Mouse (Mus musculus): ENCODE measurements around the gene Col9a1.

Gene Col9a1

DNA sequence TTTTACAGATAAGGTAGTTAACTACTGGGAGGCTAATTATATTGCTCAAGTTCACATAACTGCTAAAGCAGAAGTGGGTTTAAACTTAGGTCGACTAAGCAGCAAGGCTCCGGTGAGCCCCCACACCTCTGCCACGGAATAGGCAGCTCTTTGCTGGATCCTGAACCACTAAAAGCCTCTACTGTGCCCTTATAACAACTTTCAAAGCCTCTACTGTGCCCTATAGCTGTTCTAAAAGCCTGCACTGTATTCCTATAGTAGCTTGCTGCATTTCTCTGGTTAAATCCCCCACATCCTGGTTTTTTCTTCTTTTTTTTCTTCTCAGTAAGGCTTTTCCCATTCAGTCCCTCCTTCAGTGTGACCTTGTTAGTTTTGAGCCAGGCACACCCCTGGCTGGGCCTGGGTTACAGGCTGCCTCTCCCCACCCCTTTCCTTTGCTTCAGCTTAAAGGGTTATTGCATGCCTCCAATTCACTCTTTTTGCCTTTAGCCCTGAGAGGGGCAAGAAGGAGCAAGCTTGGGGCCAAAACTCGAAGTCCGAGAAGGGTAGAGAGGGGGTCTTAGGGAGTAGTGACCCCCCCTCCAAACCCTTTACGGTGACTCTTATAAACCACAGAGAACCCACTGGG is at the start of gene Col9a1:
Col9a1 (plus strand) TSS at position 387 of the 628 bp plus-strand sequence.
- DNase-seq (ENCODE audit: extremely low read depth, insufficient read length, low spot score), result no peak

DNA sequence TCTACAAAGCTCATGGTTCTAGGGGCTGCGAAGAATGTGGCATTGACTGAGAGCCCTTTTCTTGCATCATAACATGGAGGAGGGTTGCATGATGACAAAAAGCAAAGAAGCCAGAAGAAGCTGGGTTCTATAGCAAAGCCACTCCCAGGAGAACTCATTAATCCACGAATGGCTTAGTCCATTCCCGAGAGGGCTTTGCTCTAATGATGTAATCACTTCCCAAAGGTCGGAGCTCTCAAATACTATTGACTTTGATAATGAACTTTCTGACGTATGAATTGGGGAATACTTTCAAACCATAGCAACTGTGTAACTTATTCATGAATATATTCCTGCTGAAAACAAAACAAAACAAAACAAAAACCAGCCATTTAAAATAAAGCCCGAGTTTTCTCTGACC is 49.5 kb upstream of the Col9a1 start:
- no peak for DNase-seq (ENCODE audit: extremely low read depth, insufficient read length, low spot score)

DNA sequence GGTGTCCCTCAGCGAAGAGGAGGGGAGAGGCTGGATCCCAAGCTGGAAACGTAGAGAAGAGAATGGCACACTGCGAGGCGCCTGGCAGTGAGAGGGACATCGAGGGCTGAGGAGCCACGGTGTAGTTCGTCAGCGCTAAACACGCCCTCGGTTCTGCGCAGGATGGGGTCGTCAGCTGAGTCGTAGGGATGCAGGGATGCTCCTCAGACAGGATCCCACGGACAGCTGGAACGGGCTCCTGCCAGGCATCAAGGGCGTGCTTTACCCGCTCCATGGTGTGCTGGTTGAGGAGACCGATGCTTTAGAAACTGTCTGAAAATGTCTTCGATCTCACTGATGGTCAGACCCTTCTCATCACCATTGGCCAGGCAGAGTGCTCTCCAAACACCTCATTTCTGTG is 43.6 kb upstream of the Col9a1 start:
- DNase-seq (ENCODE audit: extremely low read depth, insufficient read length, low spot score), result no peak

DNA sequence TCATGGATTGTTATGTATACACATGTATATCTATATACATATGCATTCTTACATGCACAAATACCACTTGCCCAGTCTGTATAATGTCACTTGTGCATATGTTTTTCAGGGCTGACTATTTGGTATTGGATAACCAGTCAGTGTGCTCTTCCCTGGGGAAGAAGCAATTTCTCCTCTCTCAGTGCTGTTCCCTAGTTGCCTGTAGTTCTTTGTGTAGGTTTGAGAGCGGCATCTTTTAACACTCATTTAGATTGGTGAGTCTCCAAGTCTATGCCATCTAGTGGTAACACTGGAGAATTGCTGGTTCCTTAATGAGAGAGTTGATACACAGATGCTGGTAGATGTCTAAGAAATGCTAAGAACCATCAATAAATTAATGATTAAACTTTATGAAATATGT is 42.6 kb upstream of the Col9a1 start:
- DNase-seq (ENCODE audit: extremely low read depth, insufficient read length, low spot score), result no peak

DNA sequence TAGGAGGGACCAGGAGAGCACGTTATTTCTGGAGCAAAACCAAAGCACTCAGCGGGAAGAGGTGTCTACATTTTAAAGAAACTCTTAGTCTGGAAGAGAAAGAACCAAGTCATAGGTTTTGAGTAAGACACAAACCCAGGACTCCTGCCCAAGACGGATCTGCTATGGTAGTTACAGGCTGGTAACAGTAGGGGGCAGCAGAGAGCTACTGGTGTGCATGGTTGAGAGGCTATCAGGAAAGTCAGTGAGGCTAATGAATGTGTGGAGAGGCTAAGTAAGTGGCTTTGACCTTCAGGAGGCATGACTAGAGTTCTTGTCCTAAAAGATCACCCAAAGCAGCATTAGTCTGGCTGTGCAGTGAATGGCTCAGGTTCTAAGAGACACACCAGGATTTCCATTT is 40.3 kb upstream of the Col9a1 start:
- DNase-seq (ENCODE audit: extremely low read depth, insufficient read length, low spot score), result no peak

DNA sequence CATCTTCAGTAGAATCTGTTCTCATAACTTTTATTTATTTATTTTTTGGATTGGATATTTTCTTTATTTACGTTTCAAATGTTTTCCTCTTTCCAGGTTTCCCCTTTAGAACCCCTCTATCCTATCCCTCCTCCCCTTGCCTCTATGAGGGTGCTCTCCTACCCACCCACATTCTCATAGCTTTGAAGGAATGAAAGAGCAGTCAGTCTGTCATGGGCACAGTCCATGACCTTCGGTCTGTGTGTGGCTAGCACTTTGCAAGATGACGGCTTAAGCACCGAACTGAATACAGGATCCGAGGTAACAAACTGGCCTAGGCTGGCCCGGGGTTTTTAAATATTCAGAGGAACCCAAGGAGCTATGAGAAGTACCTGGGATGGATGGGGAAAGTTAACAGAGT is 36.9 kb upstream of the Col9a1 start:
- DNase-seq (ENCODE audit: extremely low read depth, insufficient read length, low spot score), result no peak

DNA sequence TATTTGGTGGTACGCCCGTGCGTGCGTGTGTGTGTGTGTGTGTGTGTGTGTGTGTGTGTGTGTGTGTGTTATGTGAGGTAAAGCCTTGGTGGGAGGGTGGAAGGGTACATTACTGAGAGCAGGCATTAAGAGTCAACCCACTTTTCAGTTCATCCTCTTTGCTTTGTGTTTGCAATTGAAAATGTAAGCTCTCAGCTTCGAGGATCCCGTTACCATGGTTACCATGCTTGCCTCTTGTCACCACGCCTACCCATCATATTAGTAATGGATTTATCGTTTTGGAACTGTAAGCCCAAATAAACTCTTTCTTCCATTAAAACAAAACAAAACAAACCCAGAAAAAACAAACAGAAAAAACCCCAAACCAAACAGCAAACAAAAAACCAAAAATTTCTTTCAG is 33.9 kb upstream of the Col9a1 start:
- no peak for DNase-seq (ENCODE audit: extremely low read depth, insufficient read length, low spot score)

DNA sequence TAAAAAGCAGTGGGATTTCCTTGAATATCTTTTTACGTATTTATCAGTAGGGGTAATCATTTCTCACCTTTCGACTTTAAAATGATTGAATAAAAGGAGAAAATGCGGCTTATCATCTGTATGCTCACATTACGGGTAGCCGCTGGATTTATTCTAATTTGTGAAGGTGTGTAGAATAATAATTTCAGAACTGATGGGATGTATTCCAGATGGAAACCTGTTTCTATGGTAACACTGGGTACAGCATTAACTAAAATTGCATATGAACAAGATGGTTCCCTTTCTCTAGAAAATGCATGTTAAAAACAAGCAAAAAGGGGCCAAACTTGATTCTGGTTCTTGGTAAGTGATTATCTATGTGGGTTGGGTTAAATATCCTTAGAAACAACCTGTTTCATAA is 19.7 kb upstream of the Col9a1 start:
- no peak for DNase-seq (ENCODE audit: extremely low read depth, insufficient read length, low spot score)

DNA sequence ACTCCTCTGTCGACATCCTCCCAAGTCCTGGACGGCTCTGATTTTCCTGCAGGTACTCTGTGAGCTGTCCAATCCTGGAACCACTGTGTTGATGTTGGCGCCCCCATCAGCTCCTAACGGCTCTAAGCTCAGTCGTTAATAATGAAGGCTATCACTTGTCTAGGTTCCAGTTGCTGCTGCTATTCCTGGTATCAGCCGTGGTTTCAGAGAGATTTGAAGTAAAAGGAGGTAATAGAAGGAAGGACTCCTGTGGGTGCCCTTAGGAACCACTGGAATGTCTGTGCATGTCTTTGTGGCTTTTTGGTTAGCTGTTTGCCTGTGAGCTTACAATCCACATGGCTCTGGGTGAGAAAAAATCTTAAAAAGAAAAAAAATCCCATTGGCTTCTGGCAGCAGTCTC is 8.0 kb upstream of the Col9a1 start:
- no peak for DNase-seq (ENCODE audit: extremely low read depth, insufficient read length, low spot score)

DNA sequence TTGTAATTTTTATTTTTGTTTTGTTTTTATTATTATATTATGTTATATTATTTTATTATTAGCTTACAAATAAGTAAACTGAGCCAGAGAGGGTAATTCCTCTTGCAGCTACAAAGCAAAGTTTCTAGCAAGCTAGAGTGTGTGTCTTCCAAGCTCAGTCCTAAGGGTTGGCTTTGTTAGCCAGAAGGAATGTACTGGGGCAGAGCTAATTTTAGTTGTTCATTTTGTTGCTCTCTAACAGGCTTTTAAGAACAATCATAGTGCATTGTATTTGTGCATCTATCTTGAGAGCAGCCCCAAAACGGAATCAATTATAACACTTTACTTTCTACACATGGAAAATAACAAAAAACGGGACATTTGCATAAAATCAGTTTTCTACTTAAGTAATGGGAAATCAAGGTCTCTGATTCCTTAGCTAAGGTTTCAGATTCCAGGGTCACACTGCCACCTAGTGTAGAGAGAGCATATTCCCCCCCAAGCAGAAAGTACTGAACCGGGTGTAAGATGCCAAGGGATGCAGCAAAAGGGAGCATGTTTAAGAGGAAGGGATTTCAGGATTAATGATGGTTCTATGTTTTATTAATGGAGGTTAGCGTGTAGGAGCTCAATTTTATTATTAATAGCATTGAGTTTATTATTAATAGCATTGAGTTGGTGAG is 6.1 kb upstream of the Col9a1 start:
- peak; percentile 9 for DNase-seq (ENCODE audit: extremely low read depth, insufficient read length, low spot score)

DNA sequence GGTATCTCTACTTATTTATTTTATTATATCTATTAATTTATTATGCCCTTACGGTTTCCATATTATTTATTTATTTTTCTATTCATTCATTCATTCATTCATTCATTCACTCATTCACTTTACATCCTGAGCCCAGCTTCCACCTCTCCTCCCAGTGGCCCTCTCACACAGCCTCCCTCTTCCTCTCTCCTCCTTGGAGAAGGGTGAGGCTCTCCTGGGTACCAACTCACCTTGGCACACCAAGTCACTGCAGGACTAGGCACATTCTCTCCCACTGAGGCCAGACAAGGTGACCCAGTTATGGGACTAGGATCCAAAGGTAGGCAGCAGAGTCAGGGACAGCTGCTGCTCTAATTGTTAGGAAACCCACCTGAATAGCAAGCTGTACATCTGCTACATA is 5.5 kb upstream of the Col9a1 start:
- no peak for DNase-seq (ENCODE audit: extremely low read depth, insufficient read length, low spot score)

DNA sequence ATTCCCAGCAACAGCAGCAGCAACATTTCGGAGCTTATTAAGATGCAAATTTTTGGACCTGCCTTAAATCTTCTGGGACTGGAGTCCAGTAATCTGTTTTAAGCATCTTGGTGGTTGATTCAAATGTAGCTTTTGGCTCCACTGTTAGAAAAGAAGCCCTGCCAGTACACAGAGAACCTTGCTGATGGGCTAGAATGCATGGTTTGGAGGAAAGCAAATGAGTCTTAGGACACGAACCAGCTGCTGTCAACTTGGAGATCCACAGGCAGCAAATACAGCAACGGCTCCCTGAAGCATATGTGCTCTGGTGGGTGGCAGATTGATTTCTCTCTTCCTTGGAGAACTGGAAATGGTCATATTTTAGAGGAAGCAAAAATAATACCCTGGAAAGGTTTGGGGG is 4.8 kb upstream of the Col9a1 start:
- DNase-seq (ENCODE audit: extremely low read depth, insufficient read length, low spot score), result no peak

DNA sequence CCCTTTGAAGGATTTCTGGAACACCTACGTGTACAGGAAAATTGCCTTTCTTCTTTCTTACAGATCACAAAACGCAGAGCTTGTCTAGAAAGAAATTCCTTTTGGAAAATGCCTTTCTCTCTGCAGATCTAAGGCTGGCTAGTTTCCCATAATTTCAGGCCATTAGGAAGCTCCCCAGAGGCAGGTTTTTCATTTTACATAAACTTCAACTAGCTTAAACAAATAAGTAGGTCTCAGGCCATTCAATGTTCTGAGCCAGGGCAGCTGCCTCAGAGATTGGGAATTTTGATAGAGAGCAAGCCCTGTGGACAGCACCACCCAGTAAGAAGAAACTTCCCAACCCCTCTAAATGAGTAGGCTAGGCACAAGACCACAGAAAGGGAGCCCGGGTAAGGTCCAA is 1.6 kb upstream of the Col9a1 start:
- DNase-seq (ENCODE audit: extremely low read depth, insufficient read length, low spot score), result no peak

DNA sequence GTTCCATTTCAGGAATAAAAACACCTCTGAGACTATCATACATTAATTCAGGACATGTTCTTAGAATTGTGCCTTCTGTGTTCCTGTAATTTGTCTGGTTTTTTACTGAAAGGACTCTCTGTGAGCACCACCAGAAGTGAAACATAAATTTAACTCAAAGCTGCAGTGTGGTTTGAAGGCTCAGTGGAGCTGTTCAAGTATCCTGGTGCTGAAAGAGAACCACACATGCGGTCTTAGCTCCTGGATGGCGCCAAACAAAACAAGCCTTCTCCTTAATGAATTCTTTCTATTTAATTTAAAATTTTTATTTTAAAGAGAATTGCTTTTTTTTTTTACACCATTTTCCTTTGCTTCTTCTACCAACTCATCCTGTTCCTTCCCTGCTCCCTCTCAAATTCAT is 2.4 kb downstream of the Col9a1 start:
- no peak for DNase-seq (ENCODE audit: extremely low read depth, insufficient read length, low spot score)

DNA sequence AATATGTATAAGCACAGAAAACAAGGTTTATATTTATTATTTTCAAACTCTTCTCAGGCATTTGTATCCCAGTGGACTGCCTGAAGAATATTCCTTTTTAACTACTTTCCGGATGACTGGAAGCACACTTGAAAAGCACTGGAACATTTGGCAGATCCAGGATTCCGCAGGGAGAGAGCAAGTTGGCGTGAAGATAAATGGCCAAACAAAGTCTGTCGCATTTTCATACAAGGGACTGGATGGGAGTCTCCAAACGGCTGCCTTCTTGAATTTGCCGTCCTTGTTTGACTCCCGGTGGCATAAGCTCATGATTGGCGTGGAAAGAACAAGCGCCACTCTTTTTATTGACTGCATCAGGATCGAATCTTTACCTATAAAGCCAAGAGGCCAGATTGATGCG is 7.6 kb downstream of the Col9a1 start:
- no peak for DNase-seq (ENCODE audit: extremely low read depth, insufficient read length, low spot score)

DNA sequence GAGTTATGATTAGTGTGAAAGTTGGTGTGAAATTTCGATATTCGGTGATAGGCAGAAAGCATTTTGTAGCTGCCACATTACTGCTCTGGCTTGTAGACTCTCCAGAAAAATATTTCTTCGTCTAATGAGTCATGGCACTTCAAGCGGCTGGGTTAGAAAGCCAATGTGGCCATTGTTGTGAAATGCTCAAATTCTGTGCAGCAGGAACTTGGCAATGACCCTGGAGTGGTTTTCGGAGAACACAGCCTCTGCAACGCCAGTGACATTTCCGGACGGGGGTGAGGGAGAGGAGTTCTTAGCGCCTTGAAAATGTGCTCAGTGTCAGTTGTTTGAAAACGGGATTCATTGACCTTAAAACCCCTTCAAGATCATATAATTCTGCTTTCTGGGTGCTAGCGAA is 9.6 kb downstream of the Col9a1 start:
- DNase-seq (ENCODE audit: extremely low read depth, insufficient read length, low spot score), result peak; percentile 44

DNA sequence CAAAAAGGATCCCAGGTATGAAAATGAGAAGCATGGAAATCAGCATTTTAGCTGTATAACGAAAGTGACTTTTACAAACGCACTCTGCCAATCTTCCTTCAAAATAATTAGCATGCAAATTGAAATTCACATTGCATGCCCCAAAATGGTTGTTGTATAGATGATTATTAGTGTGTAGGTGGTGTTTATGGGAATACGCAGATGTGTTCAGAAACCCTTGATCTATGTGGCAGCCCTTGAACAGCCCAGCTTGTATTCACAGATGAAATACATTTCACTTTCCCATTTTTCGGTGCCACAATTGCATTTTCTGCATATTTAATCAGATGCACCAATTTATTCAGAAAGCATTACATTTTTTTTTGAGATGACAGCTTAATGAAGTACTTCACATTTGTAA is 14.3 kb downstream of the Col9a1 start:
- DNase-seq (ENCODE audit: extremely low read depth, insufficient read length, low spot score), result no peak

DNA sequence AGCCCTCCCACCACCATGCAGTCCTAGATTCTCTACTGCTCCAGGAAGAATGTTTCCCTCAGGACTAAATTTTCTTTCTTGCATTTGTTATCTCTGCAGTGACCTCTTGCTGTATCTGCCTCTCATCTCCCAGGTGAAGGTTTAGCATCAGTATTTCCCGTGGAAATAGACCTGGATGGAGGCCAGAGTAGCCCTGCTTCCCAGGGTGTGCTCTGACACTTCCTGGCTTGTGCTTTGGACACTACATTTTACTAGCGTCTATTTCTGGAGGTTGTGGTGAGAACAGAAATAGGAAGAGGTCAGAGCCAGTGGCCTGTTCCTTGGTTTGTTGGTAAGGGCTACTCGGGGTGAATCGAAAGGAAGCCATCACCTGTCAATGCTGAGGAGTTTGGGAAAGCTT is 16.7 kb downstream of the Col9a1 start:
- DNase-seq (ENCODE audit: extremely low read depth, insufficient read length, low spot score), result no peak

DNA sequence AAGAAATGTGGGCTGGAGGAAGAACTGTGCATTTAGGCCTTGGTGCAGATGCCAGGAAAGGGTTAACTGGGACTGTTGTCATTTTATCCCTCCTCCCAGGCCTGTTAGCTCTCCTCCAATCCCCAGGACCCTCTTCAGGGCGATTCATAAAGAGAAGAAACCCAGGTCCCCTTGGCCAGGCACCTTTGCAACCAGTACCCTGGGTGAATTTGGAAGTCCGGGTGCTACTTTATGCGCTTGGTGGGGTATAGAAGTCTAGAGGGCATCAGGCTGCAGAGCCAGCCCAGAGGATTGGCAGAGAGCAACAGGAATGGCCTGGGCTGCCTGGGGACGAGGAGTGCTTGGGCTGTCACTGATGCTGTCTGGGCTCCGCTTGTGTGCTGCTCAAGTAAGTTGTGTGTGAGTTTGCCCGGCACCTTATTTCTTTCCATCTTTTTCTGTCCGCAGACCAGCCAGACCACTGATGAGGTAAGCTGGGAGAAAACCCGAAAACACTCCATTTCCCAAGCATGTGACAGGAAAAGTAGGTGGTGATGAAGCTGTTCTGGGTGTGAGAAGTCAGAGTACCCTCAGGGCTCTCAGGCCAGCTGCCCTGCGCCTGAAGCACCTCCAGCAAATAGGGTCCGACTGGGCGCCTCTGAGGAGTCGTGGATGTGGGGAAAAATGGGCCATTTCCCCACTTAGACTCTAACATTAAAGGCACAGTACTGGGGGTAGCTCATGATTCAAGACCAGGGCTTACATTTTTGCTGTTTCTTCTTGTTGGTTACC is 17.8 kb downstream of the Col9a1 start:
- DNase-seq (ENCODE audit: extremely low read depth, insufficient read length, low spot score), result peak; percentile 7

DNA sequence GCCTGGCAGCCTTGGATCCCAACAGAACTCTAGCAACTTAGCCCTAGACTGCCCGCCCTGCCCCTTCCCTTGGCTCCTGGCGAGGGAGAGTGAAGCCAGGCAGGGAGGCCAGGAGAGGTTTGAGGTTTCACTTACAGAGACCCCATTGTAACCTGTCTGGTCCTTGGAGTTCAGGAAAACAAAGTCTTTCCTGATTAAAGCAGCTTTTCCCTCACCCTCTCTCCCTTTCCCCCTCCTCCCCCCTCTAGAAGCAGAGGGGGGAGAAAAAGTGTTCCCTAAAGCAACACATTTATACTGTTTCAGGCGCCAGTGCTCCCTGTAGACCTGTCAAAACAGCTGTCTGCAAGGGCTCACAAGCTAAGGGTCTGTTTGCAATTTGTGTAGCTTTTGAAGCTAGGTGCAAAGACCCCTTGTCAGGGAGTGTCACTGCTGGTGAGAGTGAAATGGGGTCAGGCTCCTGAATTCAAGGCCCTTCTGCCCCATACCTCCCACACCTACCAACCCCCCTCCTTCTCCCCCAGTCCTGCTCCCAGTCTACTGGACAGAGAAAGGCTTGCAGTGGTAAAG is 18.6 kb downstream of the Col9a1 start:
- DNase-seq (ENCODE audit: extremely low read depth, insufficient read length, low spot score), result no peak

DNA sequence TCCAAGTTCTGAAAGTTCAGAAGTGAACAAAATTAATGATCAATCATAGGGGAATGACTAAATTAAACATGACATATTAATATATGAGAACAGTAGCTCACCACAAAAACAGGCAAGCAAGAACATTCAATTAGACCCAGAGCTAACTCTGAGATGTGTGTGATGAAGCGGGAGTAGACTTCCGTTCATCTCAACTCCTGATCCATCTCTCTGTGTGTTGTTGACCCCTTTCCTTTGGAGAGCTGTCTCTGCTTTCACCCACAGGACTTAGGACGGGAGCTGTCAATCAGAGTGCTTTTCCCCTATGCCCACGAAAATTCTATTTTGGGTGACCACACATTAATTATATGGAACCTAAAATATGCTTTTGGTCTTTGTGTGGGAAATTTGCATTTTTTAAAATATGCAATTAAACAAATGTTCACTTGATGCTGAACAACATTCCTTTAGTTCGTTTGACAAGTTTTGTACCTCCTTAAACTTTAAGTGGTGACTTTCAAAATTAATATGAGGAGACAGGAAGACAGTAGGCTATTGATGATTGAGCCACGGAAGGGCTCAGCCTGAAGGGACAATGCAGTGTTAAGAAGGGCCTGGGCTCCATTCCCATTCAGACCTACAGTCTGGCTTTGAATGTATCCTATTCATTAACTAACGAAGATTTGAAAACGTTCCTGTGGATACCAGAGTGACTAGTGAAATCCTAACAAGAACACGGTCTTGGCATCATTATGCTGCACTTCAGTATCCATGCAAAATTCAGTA is 34.4 kb downstream of the Col9a1 start:
- DNase-seq (ENCODE audit: extremely low read depth, insufficient read length, low spot score), result no peak
